Mouse (Mus musculus) A20 (cell line): ENCODE data around the gene Sugct.
A peak's percentile ranks its signal among the peaks of the same experiment; 100 is the strongest.

ENCODE experiments used
- DNase-seq: peaks from one replicate; pipeline ENCODE4 v3.0.0-alpha.2; 2011; ENCODE audit warnings: low read depth, low spot score

The Sugct gene

GRCm38 (mm10) chr13:17038341-17038740 is 657.0 kb downstream of the Sugct start:
- no peak for DNase-seq

GRCm38 (mm10) chr13:17037899-17038298 is 657.5 kb downstream of the Sugct start:
- no peak for DNase-seq

- no peak for DNase-seq
Observed at GRCm38 (mm10) chr13:17030761-17031160, 664.6 kb downstream of the Sugct start.

- DNase-seq: peak; percentile 15
Observed at GRCm38 (mm10) chr13:17028595-17028994, 666.8 kb downstream of the Sugct start.

GRCm38 (mm10) chr13:17027846-17028529 is 667.4 kb downstream of the Sugct start:
- no peak for DNase-seq

- DNase-seq: no peak
Observed at GRCm38 (mm10) chr13:17027001-17027400, 668.4 kb downstream of the Sugct start.

GRCm38 (mm10) chr13:16996464-16996863 is 698.9 kb downstream of the Sugct start:
- no peak for DNase-seq

GRCm38 (mm10) chr13:16995321-16995720 is 700.0 kb downstream of the Sugct start:
- DNase-seq: no peak

- no peak for DNase-seq
Observed at GRCm38 (mm10) chr13:16977743-16978142, 717.6 kb downstream of the Sugct start.

GRCm38 (mm10) chr13:16971277-16971676 is 724.1 kb downstream of the Sugct start:
- DNase-seq: no peak

GRCm38 (mm10) chr13:16968995-16969394 is 726.4 kb downstream of the Sugct start:
- DNase-seq: no peak

- DNase-seq: no peak
Observed at GRCm38 (mm10) chr13:16964823-16965475, 730.4 kb downstream of the Sugct start.

- DNase-seq: no peak
Observed at GRCm38 (mm10) chr13:16952045-16952444, 743.3 kb downstream of the Sugct start.

- no peak for DNase-seq
Observed at GRCm38 (mm10) chr13:16939466-16939811, 755.9 kb downstream of the Sugct start.

- no peak for DNase-seq
Observed at GRCm38 (mm10) chr13:16938552-16939465, 756.5 kb downstream of the Sugct start.

GRCm38 (mm10) chr13:16937422-16938202 is 757.7 kb downstream of the Sugct start:
- DNase-seq: no peak

GRCm38 (mm10) chr13:16935029-16935428 is 760.3 kb downstream of the Sugct start:
- DNase-seq: no peak

GRCm38 (mm10) chr13:16933600-16933999 is 761.8 kb downstream of the Sugct start:
- no peak for DNase-seq

GRCm38 (mm10) chr13:16921305-16921704 is 774.0 kb downstream of the Sugct start:
- no peak for DNase-seq

- no peak for DNase-seq
Observed at GRCm38 (mm10) chr13:16915697-16916096, 779.7 kb downstream of the Sugct start.

- DNase-seq: peak; percentile 9
Observed at GRCm38 (mm10) chr13:16912214-16912613, 783.1 kb downstream of the Sugct start.

GRCm38 (mm10) chr13:16906974-16907373 is 788.4 kb downstream of the Sugct start:
- no peak for DNase-seq
